Mouse (Mus musculus) ovary, postnatal 10 days (tissue): Measurements from ENCODE around the gene Vopp1.
"Not testable (repeated sequence)": the region's sequence is repeated elsewhere in the genome, so short reads cannot be mapped to it uniquely, and the experiment has no call there.

Source experiments
- DNase-seq: peaks from one replicate; pipeline ENCODE4 v3.0.0; 2022; ENCODE audit warnings: low spot score

Vopp1 gene

GRCm38 (mm10) chr6:57824422-57825258 lies at the start of gene Vopp1:
Gene Vopp1, minus strand, starts transcription at chr6:57825159.
- DNase-seq = peak; percentile 53

GRCm38 (mm10) chr6:57859043-57860042 lies 34.4 kb upstream of the Vopp1 start:
- no peak for DNase-seq

- not testable (repeated sequence) for DNase-seq
Measured at GRCm38 (mm10) chr6:57851177-57851576, 26.2 kb upstream of the Vopp1 start.

- no peak for DNase-seq
Measured at GRCm38 (mm10) chr6:57850286-57850685, 25.3 kb upstream of the Vopp1 start, which contains the start of gene Vmn1r21. Gene Vmn1r21, minus strand, starts transcription at chr6:57850343.

- DNase-seq = no peak
Measured at GRCm38 (mm10) chr6:57839693-57840408, 14.9 kb upstream of the Vopp1 start.

GRCm38 (mm10) chr6:57825259-57825715 lies 328 bp upstream of the Vopp1 start:
- DNase-seq = peak; percentile 4

- DNase-seq = no peak
Measured at GRCm38 (mm10) chr6:57823461-57823860, 1.5 kb downstream of the Vopp1 start.

GRCm38 (mm10) chr6:57822648-57823410 lies 2.1 kb downstream of the Vopp1 start:
- no peak for DNase-seq

- DNase-seq = no peak
Measured at GRCm38 (mm10) chr6:57814436-57814940, 10.5 kb downstream of the Vopp1 start.

GRCm38 (mm10) chr6:57811748-57812730 lies 12.9 kb downstream of the Vopp1 start:
- no peak for DNase-seq

GRCm38 (mm10) chr6:57805218-57806069 lies 19.5 kb downstream of the Vopp1 start:
- no peak for DNase-seq

GRCm38 (mm10) chr6:57803130-57803529 lies 21.8 kb downstream of the Vopp1 start:
- DNase-seq = no peak

- no peak for DNase-seq
Measured at GRCm38 (mm10) chr6:57798986-57799385, 26.0 kb downstream of the Vopp1 start.

GRCm38 (mm10) chr6:57796853-57797423 lies 28.0 kb downstream of the Vopp1 start:
- DNase-seq = no peak

- no peak for DNase-seq
Measured at GRCm38 (mm10) chr6:57795835-57796234, 29.1 kb downstream of the Vopp1 start.

GRCm38 (mm10) chr6:57792821-57793220 lies 32.1 kb downstream of the Vopp1 start:
- not testable (repeated sequence) for DNase-seq

GRCm38 (mm10) chr6:57790542-57790941 lies 34.4 kb downstream of the Vopp1 start:
- DNase-seq = no peak

GRCm38 (mm10) chr6:57787376-57787775 lies 37.6 kb downstream of the Vopp1 start:
- no peak for DNase-seq
